Mouse (Mus musculus): ENCODE measurements at regions not wholly inside any gene's neighbourhood (a gene's known extent, or its start where the extent isn't known, plus 50 kb on each side); places are given as distances from the start of the nearest gene placed in this dataset.

GRCm38 (mm10) chr12:95937705-95938104 lies 245.7 kb downstream of the Flrt2 start:
- DNase-seq (ENCODE audit: low read depth, low spot score): no peak

- DNase-seq (ENCODE audit: low read depth, low spot score): no peak
Observed at GRCm38 (mm10) chr12:95940465-95941012, 248.5 kb downstream of the Flrt2 start.

- DNase-seq (ENCODE audit: low read depth, low spot score): no peak
Observed at GRCm38 (mm10) chr12:95959786-95960504, 267.9 kb downstream of the Flrt2 start.

- no peak for DNase-seq (ENCODE audit: low read depth, low spot score)
Observed at GRCm38 (mm10) chr12:95960505-95960871, 268.5 kb downstream of the Flrt2 start.

GRCm38 (mm10) chr12:95962817-95963216 lies 270.8 kb downstream of the Flrt2 start:
- peak; percentile 9 for DNase-seq (ENCODE audit: low read depth, low spot score)

- DNase-seq (ENCODE audit: low read depth, low spot score): no peak
Observed at GRCm38 (mm10) chr12:95988669-95989288, 296.8 kb downstream of the Flrt2 start.

- DNase-seq (ENCODE audit: low read depth, low spot score): no peak
Observed at GRCm38 (mm10) chr12:95994963-95995362, 302.9 kb downstream of the Flrt2 start.

- no peak for DNase-seq (ENCODE audit: low read depth, low spot score)
Observed at GRCm38 (mm10) chr12:96030180-96030579, 338.2 kb downstream of the Flrt2 start.

GRCm38 (mm10) chr12:96075365-96075764 lies 383.3 kb downstream of the Flrt2 start:
- DNase-seq (ENCODE audit: low read depth, low spot score): no peak

GRCm38 (mm10) chr12:96090995-96091394 lies 399.0 kb downstream of the Flrt2 start:
- no peak for DNase-seq (ENCODE audit: low read depth, low spot score)

- no peak for DNase-seq (ENCODE audit: low read depth, low spot score)
Observed at GRCm38 (mm10) chr12:96106254-96106653, 414.2 kb downstream of the Flrt2 start.

GRCm38 (mm10) chr12:96114727-96115379 lies 422.8 kb downstream of the Flrt2 start:
- DNase-seq (ENCODE audit: low read depth, low spot score): no peak

GRCm38 (mm10) chr12:96117553-96117952 lies 425.5 kb downstream of the Flrt2 start:
- no peak for DNase-seq (ENCODE audit: low read depth, low spot score)

- DNase-seq (ENCODE audit: low read depth, low spot score): peak; percentile 24
Observed at GRCm38 (mm10) chr12:96124156-96124931, 432.3 kb downstream of the Flrt2 start.

- peak; percentile 72 for DNase-seq (ENCODE audit: low read depth, low spot score)
Observed at GRCm38 (mm10) chr12:96129870-96130454, 437.9 kb downstream of the Flrt2 start.

- peak; percentile 67 for DNase-seq (ENCODE audit: low read depth, low spot score)
Observed at GRCm38 (mm10) chr12:96130796-96131512, 438.9 kb downstream of the Flrt2 start.

GRCm38 (mm10) chr12:96134136-96134535 lies 442.1 kb downstream of the Flrt2 start:
- peak; percentile 27 for DNase-seq (ENCODE audit: low read depth, low spot score)

- no peak for DNase-seq (ENCODE audit: low read depth, low spot score)
Observed at GRCm38 (mm10) chr12:96141748-96142147, 449.7 kb downstream of the Flrt2 start.

- no peak for DNase-seq (ENCODE audit: low read depth, low spot score)
Observed at GRCm38 (mm10) chr12:96154095-96154494, 462.1 kb downstream of the Flrt2 start.

- DNase-seq (ENCODE audit: low read depth, low spot score): no peak
Observed at GRCm38 (mm10) chr12:96167551-96167950, 475.5 kb downstream of the Flrt2 start.

- no peak for DNase-seq (ENCODE audit: low read depth, low spot score)
Observed at GRCm38 (mm10) chr12:96198928-96199327, 506.9 kb downstream of the Flrt2 start.
